Mouse (Mus musculus): ENCODE results near the gene Six5.

GRCm38 (mm10) chr7:19104486-19104885, 10.1 kb downstream of the Six5 start:
- no peak for TF ChIP-seq CTCF (IDR thresholded peaks at IDR 0.05; ENCODE audit: control insufficient read depth, insufficient read depth, low read length)
- TF ChIP-seq POLR2A (IDR thresholded peaks at IDR 0.05; ENCODE audit: borderline replicate concordance, control insufficient read depth, low read depth, low read length): no peak

Data from bone marrow, adult 2 months (tissue).